Mouse (Mus musculus) cerebellum, adult 11 months (tissue): ENCODE results near the gene Tbck.
A peak's percentile ranks its signal among the peaks of the same experiment; 100 is the strongest.

Source experiments
- DNase-seq: peaks from one replicate; pipeline ENCODE4 v3.0.0; 2022

Tbck gene

GRCm38 (mm10) chr3:132683447-132684230 lies at the start of gene Tbck:
Gene Tbck, plus strand, starts transcription at chr3:132684144.
- peak; percentile 92 for DNase-seq

GRCm38 (mm10) chr3:132637080-132637479 lies 46.9 kb upstream of the Tbck start:
- no peak for DNase-seq

- DNase-seq, result no peak
Measured at GRCm38 (mm10) chr3:132644071-132644470, 39.9 kb upstream of the Tbck start.

- no peak for DNase-seq
Measured at GRCm38 (mm10) chr3:132646814-132647213, 37.1 kb upstream of the Tbck start.

GRCm38 (mm10) chr3:132649368-132649767 lies 34.6 kb upstream of the Tbck start:
- DNase-seq, result no peak

- DNase-seq, result no peak
Measured at GRCm38 (mm10) chr3:132650191-132650590, 33.8 kb upstream of the Tbck start.

- DNase-seq, result no peak
Measured at GRCm38 (mm10) chr3:132651776-132652175, 32.2 kb upstream of the Tbck start.

- DNase-seq, result no peak
Measured at GRCm38 (mm10) chr3:132653959-132654358, 30.0 kb upstream of the Tbck start.

GRCm38 (mm10) chr3:132655955-132656354 lies 28.0 kb upstream of the Tbck start:
- no peak for DNase-seq

- no peak for DNase-seq
Measured at GRCm38 (mm10) chr3:132677494-132677893, 6.5 kb upstream of the Tbck start.

GRCm38 (mm10) chr3:132684231-132684928 lies 436 bp downstream of the Tbck start, which contains the start of gene Aimp1:
Gene Aimp1, minus strand, starts transcription at chr3:132684370.
- DNase-seq, result no peak

- DNase-seq, result no peak
Measured at GRCm38 (mm10) chr3:132701368-132701767, 17.4 kb downstream of the Tbck start.

GRCm38 (mm10) chr3:132704216-132704615 lies 20.3 kb downstream of the Tbck start:
- DNase-seq, result no peak

- no peak for DNase-seq
Measured at GRCm38 (mm10) chr3:132706977-132707376, 23.0 kb downstream of the Tbck start.

- DNase-seq, result no peak
Measured at GRCm38 (mm10) chr3:132713913-132714312, 30.0 kb downstream of the Tbck start.

GRCm38 (mm10) chr3:132717316-132717715 lies 33.4 kb downstream of the Tbck start:
- DNase-seq, result no peak

GRCm38 (mm10) chr3:132724326-132724725 lies 40.4 kb downstream of the Tbck start:
- no peak for DNase-seq

- DNase-seq, result no peak
Measured at GRCm38 (mm10) chr3:132744287-132745146, 60.6 kb downstream of the Tbck start.

- DNase-seq, result peak; percentile 4
Measured at GRCm38 (mm10) chr3:132747036-132747435, 63.1 kb downstream of the Tbck start.

- DNase-seq, result no peak
Measured at GRCm38 (mm10) chr3:132747766-132748165, 63.8 kb downstream of the Tbck start.

GRCm38 (mm10) chr3:132748750-132749149 lies 64.8 kb downstream of the Tbck start:
- DNase-seq, result no peak

GRCm38 (mm10) chr3:132752772-132753171 lies 68.8 kb downstream of the Tbck start:
- DNase-seq, result no peak

- DNase-seq, result no peak
Measured at GRCm38 (mm10) chr3:132756274-132756673, 72.3 kb downstream of the Tbck start.
